Mouse (Mus musculus): ENCODE data around the gene Clhc1. TPM values are rescaled to one million over a fixed set of nuclear protein-coding genes. Genes with fewer than 3 reads are reported as not detected.

The Clhc1 gene
- total RNA-seq, 1 experiment = 0.67 TPM

- DNase-seq (ENCODE audit: low read depth, low spot score) = no peak
- H3K9me3 ChIP-seq (ENCODE audit: control insufficient read depth, insufficient read depth, low read depth, low read length) = no peaks in the 10 kb centered on the region
- H3K27ac ChIP-seq (ENCODE audit: insufficient read depth, low read depth, low read length, poor library complexity, severe bottlenecking) = no peak overlapping the region
- H3K36me3 ChIP-seq (ENCODE audit: control insufficient read depth, insufficient read depth, low read length, poor library complexity, severe bottlenecking) = no peaks in the 10 kb centered on the region
- no peak overlapping the region for H3K4me3 ChIP-seq (ENCODE audit: insufficient read depth in 1 of 2, low read depth in 1 of 2, low read length in 2 of 2, poor library complexity in 1 of 2, severe bottlenecking in 1 of 2)
- TF ChIP-seq ZNF384 (IDR thresholded peaks at IDR 0.05; ENCODE audit: low read depth, low read length) (no peak), CHD2 (IDR thresholded peaks at IDR 0.05; ENCODE audit: low read depth, low read length) (no peak), HCFC1 (IDR thresholded peaks at IDR 0.05; ENCODE audit: borderline replicate concordance, insufficient read depth, low read length) (no peak), ZC3H11A (IDR thresholded peaks at IDR 0.05; ENCODE audit: borderline replicate concordance, low read depth, low read length) (no peak), MAFK (IDR thresholded peaks at IDR 0.05; ENCODE audit: insufficient read depth, low read depth, low read length) (no peak)
- in situ Hi-C loops (cut with MboI; ENCODE audit: low sequenced_read_pairs in 2 of 2, unreplicated experiment in 2 of 2) = no loop called here
- H3K4me1 ChIP-seq (ENCODE audit: control insufficient read depth in 2 of 2, insufficient read depth in 2 of 2, low read length in 2 of 2, poor library complexity in 1 of 2) = no peaks in the 10 kb centered on the region
- H3K9ac ChIP-seq (ENCODE audit: insufficient read depth, low read depth, low read length, poor library complexity, severe bottlenecking) = no peak overlapping the region
Measured at GRCm38 (mm10) chr11:29560990-29561389, 13.2 kb downstream of the Clhc1 start.

DNA sequence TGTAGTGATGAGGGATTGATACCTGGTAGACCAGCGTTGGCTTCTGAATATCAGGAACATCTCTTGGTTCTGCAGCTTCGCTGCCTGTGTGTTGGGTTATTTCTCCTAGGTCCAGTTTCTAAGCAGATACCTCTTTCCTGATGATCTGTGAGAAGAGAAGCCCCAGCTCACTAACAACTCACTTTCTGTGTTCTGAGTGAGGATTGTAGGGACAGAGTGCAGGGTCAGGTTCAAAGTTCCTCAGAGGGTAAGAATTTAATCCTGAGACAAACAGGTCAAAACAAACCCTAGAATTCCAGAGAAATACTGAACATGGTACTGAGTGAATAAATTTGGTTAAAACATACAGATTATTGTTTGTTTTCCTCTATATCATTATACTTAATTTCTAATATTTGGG, 15.7 kb downstream of the Clhc1 start:
- no peaks in the 10 kb centered on the region for H3K36me3 ChIP-seq (ENCODE audit: control insufficient read depth, insufficient read depth, low read length, poor library complexity, severe bottlenecking)
- no peak for TF ChIP-seq MAFK (IDR thresholded peaks at IDR 0.05; ENCODE audit: insufficient read depth, low read depth, low read length)
- no peak for TF ChIP-seq ZNF384 (IDR thresholded peaks at IDR 0.05; ENCODE audit: low read depth, low read length)
- TF ChIP-seq ZC3H11A (IDR thresholded peaks at IDR 0.05; ENCODE audit: borderline replicate concordance, low read depth, low read length) = no peak
- no peak for TF ChIP-seq HCFC1 (IDR thresholded peaks at IDR 0.05; ENCODE audit: borderline replicate concordance, insufficient read depth, low read length)
- TF ChIP-seq CHD2 (IDR thresholded peaks at IDR 0.05; ENCODE audit: low read depth, low read length) = no peak
- DNase-seq (ENCODE audit: low read depth, low spot score) = no peak
- no peak overlapping the region for H3K4me3 ChIP-seq (ENCODE audit: insufficient read depth in 1 of 2, low read depth in 1 of 2, low read length in 2 of 2, poor library complexity in 1 of 2, severe bottlenecking in 1 of 2)
- H3K27ac ChIP-seq (ENCODE audit: insufficient read depth, low read depth, low read length, poor library complexity, severe bottlenecking) = no peak overlapping the region
- no peak overlapping the region for H3K9ac ChIP-seq (ENCODE audit: insufficient read depth, low read depth, low read length, poor library complexity, severe bottlenecking)
- in situ Hi-C loops (cut with MboI; ENCODE audit: low sequenced_read_pairs in 2 of 2, unreplicated experiment in 2 of 2) = no loop called here
- H3K9me3 ChIP-seq (ENCODE audit: control insufficient read depth, insufficient read depth, low read depth, low read length) = no peaks in the 10 kb centered on the region
- no peaks in the 10 kb centered on the region for H3K4me1 ChIP-seq (ENCODE audit: control insufficient read depth in 2 of 2, insufficient read depth in 2 of 2, low read length in 2 of 2, poor library complexity in 1 of 2)

GRCm38 (mm10) chr11:29571536-29571935, 23.8 kb downstream of the Clhc1 start:
- in situ Hi-C loops (cut with MboI; ENCODE audit: low sequenced_read_pairs in 2 of 2, unreplicated experiment in 2 of 2) = no loop called here
- no peaks in the 10 kb centered on the region for H3K4me1 ChIP-seq (ENCODE audit: control insufficient read depth in 2 of 2, insufficient read depth in 2 of 2, low read length in 2 of 2, poor library complexity in 1 of 2)
- no peak for DNase-seq (ENCODE audit: low read depth, low spot score)

DNA sequence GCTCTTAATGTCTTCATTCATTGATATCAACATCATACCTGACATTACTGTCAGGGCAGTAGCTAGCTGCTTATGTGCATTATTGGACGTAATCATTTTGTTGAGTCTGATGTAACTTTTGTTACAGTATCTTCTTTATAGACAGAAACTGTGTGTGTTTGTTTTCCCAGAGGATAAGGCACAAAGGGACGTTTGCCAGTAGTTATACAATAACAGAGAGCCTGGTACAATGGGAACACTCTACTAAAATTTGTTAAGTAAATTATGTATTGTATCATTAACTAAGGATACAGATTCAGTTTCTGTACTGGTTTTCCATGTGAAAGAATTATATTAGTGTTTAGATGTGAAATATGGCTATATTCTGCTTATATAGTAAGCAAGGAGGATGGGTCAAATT, 24.9 kb downstream of the Clhc1 start:
- H3K4me3 ChIP-seq (ENCODE audit: insufficient read depth in 1 of 2, low read depth in 1 of 2, low read length in 2 of 2, poor library complexity in 1 of 2, severe bottlenecking in 1 of 2) = no peak overlapping the region
- no peak overlapping the region for H3K9ac ChIP-seq (ENCODE audit: insufficient read depth, low read depth, low read length, poor library complexity, severe bottlenecking)
- in situ Hi-C loops (cut with MboI; ENCODE audit: low sequenced_read_pairs in 2 of 2, unreplicated experiment in 2 of 2) = no loop called here
- H3K9me3 ChIP-seq (ENCODE audit: control insufficient read depth, insufficient read depth, low read depth, low read length) = no peaks in the 10 kb centered on the region
- DNase-seq (ENCODE audit: low read depth, low spot score) = no peak
- no peaks in the 10 kb centered on the region for H3K4me1 ChIP-seq (ENCODE audit: control insufficient read depth in 2 of 2, insufficient read depth in 2 of 2, low read length in 2 of 2, poor library complexity in 1 of 2)
- TF ChIP-seq HCFC1 (IDR thresholded peaks at IDR 0.05; ENCODE audit: borderline replicate concordance, insufficient read depth, low read length) = no peak
- no peak for TF ChIP-seq ZNF384 (IDR thresholded peaks at IDR 0.05; ENCODE audit: low read depth, low read length)
- no peak for TF ChIP-seq ZC3H11A (IDR thresholded peaks at IDR 0.05; ENCODE audit: borderline replicate concordance, low read depth, low read length)
- TF ChIP-seq MAFK (IDR thresholded peaks at IDR 0.05; ENCODE audit: insufficient read depth, low read depth, low read length) = no peak
- no peak overlapping the region for H3K27ac ChIP-seq (ENCODE audit: insufficient read depth, low read depth, low read length, poor library complexity, severe bottlenecking)
- H3K36me3 ChIP-seq (ENCODE audit: control insufficient read depth, insufficient read depth, low read length, poor library complexity, severe bottlenecking) = no peaks in the 10 kb centered on the region

More at GRCm38 (mm10) chr11:29571536-29571935, 23.8 kb downstream of the Clhc1 start:
- H3K4me3 ChIP-seq (ENCODE audit: insufficient read depth in 1 of 2, low read depth in 1 of 2, low read length in 2 of 2, poor library complexity in 1 of 2, severe bottlenecking in 1 of 2) = no peak overlapping the region
- no peak overlapping the region for H3K9ac ChIP-seq (ENCODE audit: insufficient read depth, low read depth, low read length, poor library complexity, severe bottlenecking)
- H3K9me3 ChIP-seq (ENCODE audit: control insufficient read depth, insufficient read depth, low read depth, low read length) = no peaks in the 10 kb centered on the region
- H3K36me3 ChIP-seq (ENCODE audit: control insufficient read depth, insufficient read depth, low read length, poor library complexity, severe bottlenecking) = no peaks in the 10 kb centered on the region
- TF ChIP-seq MAFK (IDR thresholded peaks at IDR 0.05; ENCODE audit: insufficient read depth, low read depth, low read length) (no peak), HCFC1 (IDR thresholded peaks at IDR 0.05; ENCODE audit: borderline replicate concordance, insufficient read depth, low read length) (no peak), ZC3H11A (IDR thresholded peaks at IDR 0.05; ENCODE audit: borderline replicate concordance, low read depth, low read length) (no peak), CHD2 (IDR thresholded peaks at IDR 0.05; ENCODE audit: low read depth, low read length) (no peak), ZNF384 (IDR thresholded peaks at IDR 0.05; ENCODE audit: low read depth, low read length) (no peak)
- H3K27ac ChIP-seq (ENCODE audit: insufficient read depth, low read depth, low read length, poor library complexity, severe bottlenecking) = no peak overlapping the region

GRCm38 (mm10) chr11:29579610-29580009, 31.9 kb downstream of the Clhc1 start:
- no peak for DNase-seq (ENCODE audit: low read depth, low spot score)
- no peaks in the 10 kb centered on the region for H3K4me1 ChIP-seq (ENCODE audit: control insufficient read depth in 2 of 2, insufficient read depth in 2 of 2, low read length in 2 of 2, poor library complexity in 1 of 2)
- no peak overlapping the region for H3K9ac ChIP-seq (ENCODE audit: insufficient read depth, low read depth, low read length, poor library complexity, severe bottlenecking)
- no peaks in the 10 kb centered on the region for H3K9me3 ChIP-seq (ENCODE audit: control insufficient read depth, insufficient read depth, low read depth, low read length)
- peak; percentile 69; the same call in 1 of the 2 replicates for TF ChIP-seq ZC3H11A (IDR thresholded peaks at IDR 0.05; ENCODE audit: borderline replicate concordance, low read depth, low read length)
- TF ChIP-seq MAFK (IDR thresholded peaks at IDR 0.05; ENCODE audit: insufficient read depth, low read depth, low read length) = no peak
- in situ Hi-C loops (cut with MboI; ENCODE audit: low sequenced_read_pairs in 2 of 2, unreplicated experiment in 2 of 2) = no loop called here
- no peaks in the 10 kb centered on the region for H3K36me3 ChIP-seq (ENCODE audit: control insufficient read depth, insufficient read depth, low read length, poor library complexity, severe bottlenecking)
- H3K4me3 ChIP-seq (ENCODE audit: insufficient read depth in 1 of 2, low read depth in 1 of 2, low read length in 2 of 2, poor library complexity in 1 of 2, severe bottlenecking in 1 of 2) = no peak overlapping the region
- no peak overlapping the region for H3K27ac ChIP-seq (ENCODE audit: insufficient read depth, low read depth, low read length, poor library complexity, severe bottlenecking)

All from ES-E14 (cell line).